ENCODE assay signal across 9 mouse cellular contexts in the genomic region with DNA sequence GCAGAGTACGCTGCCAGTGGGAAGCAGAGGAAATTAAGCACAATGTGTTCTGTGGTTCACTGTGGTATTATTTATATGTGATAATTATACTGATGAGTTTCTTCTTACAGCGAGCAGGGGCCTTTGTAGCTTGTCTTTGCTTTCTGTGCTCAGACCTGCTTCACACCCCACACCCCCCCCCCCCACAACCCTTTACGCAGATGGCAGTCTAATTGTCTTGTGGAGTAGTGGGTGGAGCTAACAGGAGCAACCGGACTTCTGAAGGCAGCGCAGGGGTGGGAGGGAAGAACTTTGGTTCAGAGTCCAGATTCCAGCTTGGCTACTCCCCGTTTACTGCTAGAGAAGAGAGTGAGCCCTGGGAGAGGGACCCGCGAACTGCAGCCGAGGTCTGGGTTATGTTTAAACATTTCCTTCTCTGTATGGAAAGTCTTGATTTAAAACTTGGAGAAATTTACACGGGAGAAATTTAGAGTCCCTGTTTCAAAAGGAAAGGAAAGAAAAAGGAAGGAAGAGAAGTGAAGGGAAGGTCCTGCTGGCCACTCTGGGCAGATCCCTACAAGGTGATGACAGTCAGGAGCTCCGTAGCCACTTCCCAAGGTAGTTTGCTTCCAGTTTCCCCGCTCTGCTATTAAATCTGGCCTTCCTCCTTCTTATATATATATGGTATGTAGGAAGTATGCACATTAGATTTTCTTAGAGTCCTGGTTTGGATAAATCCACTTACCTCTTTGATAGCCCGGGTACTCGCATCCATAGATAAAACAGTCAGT. TPM values are rescaled to one million over a fixed set of nuclear protein-coding genes. Genes with fewer than 3 reads are reported as not detected.
DNase-seq lines count a peak whose midpoint lies in the region; ATAC-seq and TF ChIP-seq lines count a peak whose summit lies in the region.
"Had no signal": no experiment of that assay in that cellular context is flagged by ENCODE, and none has a peak within 500 bp of the region (broad histone marks: within the 10 kb centered on the region; RNA-seq: fewer than 3 reads in every experiment).

No protein-coding gene starts in this region.

- no peaks in the 10 kb centered on the region for H3K9me3 ChIP-seq in neural tube, embryonic 11.5 days (ENCODE audit: control insufficient read depth, low read length)
- no peaks in the 10 kb centered on the region for H3K9me3 ChIP-seq in intestine, embryonic 14.5 days (ENCODE audit: control insufficient read depth, low read length)
- H3K9me3 ChIP-seq in liver, embryonic 11.5 days (ENCODE audit: control insufficient read depth, low read length): no peaks in the 10 kb centered on the region
- no peaks in the 10 kb centered on the region for H3K9me3 ChIP-seq in stomach, postnatal 0 days (ENCODE audit: control insufficient read depth, low read length)

- 32% methylated on average over 14 of the region's 14 CpGs for WGBS in neural tube, embryonic 11.5 days
- WGBS in intestine, embryonic 14.5 days: 17% methylated on average over 14 of the region's 14 CpGs
- 47% methylated on average over 14 of the region's 14 CpGs for WGBS in liver, embryonic 11.5 days
- 21% methylated on average over 14 of the region's 14 CpGs for WGBS in stomach, postnatal 0 days

- peak; percentile 48 for DNase-seq in neural tube, embryonic 11.5 days (ENCODE audit: low spot score)
- no peak for DNase-seq in neural tube, embryonic 10.5 days (ENCODE audit: extremely low spot score, low spot score)
- peak; percentile 78 for DNase-seq in intestine, embryonic 14.5 days (ENCODE audit: low spot score)
- DNase-seq in liver, embryonic 11.5 days (ENCODE audit: low spot score): no peak
- peak; percentile 85 for DNase-seq in stomach, postnatal 0 days (ENCODE audit: low spot score)
- no peak for DNase-seq in adrenal gland, postnatal 25 days
- DNase-seq in ovary, postnatal 14 days (ENCODE audit: low spot score): no peak

- no peak overlapping the region for H3K4me2 ChIP-seq in neural tube, embryonic 11.5 days (ENCODE audit: low read depth)
- peak overlapping the region; percentile 46 for H3K4me2 ChIP-seq in intestine, embryonic 14.5 days (ENCODE audit: low read length)
- peak overlapping the region; percentile 33 for H3K4me2 ChIP-seq in liver, embryonic 11.5 days
- H3K4me2 ChIP-seq in stomach, postnatal 0 days (replicated peaks; ENCODE audit: low read depth): peak overlapping the region; percentile 44

- no peak overlapping the region for H3K9ac ChIP-seq in neural tube, embryonic 11.5 days (ENCODE audit: low read length)
- H3K9ac ChIP-seq in intestine, embryonic 14.5 days (ENCODE audit: low read length): peak overlapping the region; percentile 16; the same call in 1 of the 2 replicates
- no peak overlapping the region for H3K9ac ChIP-seq in liver, embryonic 11.5 days (ENCODE audit: low read depth, low read length)
- no peak overlapping the region for H3K9ac ChIP-seq in stomach, postnatal 0 days (ENCODE audit: low read length)

- H3K36me3 ChIP-seq in neural tube, embryonic 11.5 days (ENCODE audit: control insufficient read depth, insufficient read depth, low read length): no peaks in the 10 kb centered on the region
- H3K36me3 ChIP-seq in intestine, embryonic 14.5 days (ENCODE audit: control insufficient read depth, insufficient read depth, low read length): no peaks in the 10 kb centered on the region
- no peaks in the 10 kb centered on the region for H3K36me3 ChIP-seq in liver, embryonic 11.5 days (ENCODE audit: control insufficient read depth, insufficient read depth, low read length)
- no peaks in the 10 kb centered on the region for H3K36me3 ChIP-seq in stomach, postnatal 0 days (ENCODE audit: control insufficient read depth, insufficient read depth, low read length)

- TF ChIP-seq CTCF in stomach, postnatal 0 days (IDR thresholded peaks at IDR 0.05; ENCODE audit: low read depth): no peak

- no peak for TF ChIP-seq EP300 in stomach, postnatal 0 days (optimal IDR thresholded peaks at IDR 0.05)

- peaks cover 6% of the 10 kb centered on the region for H3K4me1 ChIP-seq in neural tube, embryonic 11.5 days (ENCODE audit: control insufficient read depth, insufficient read depth, low read length)
- H3K4me1 ChIP-seq in intestine, embryonic 14.5 days (replicated peaks; ENCODE audit: control insufficient read depth, insufficient read depth, low read length): peaks cover 9% of the 10 kb centered on the region; the same call in 1 of the 2 replicates
- no peaks in the 10 kb centered on the region; the same call in 1 of the 2 replicates for H3K4me1 ChIP-seq in liver, embryonic 11.5 days (replicated peaks; ENCODE audit: control insufficient read depth, insufficient read depth, low read length)
- no peaks in the 10 kb centered on the region; the same call in 1 of the 2 replicates for H3K4me1 ChIP-seq in stomach, postnatal 0 days (replicated peaks; ENCODE audit: control insufficient read depth, insufficient read depth)

- ATAC-seq in neural tube, embryonic 11.5 days (ENCODE audit: insufficient read depth, low FRiP score, low TSS enrichment): no peak
- ATAC-seq in intestine, embryonic 14.5 days (replicated peaks; ENCODE audit: low FRiP score, low TSS enrichment, low read depth): peak; percentile 89
- no peak for ATAC-seq in liver, embryonic 11.5 days (replicated peaks; ENCODE audit: low FRiP score)
- peak; percentile 86 for ATAC-seq in stomach, postnatal 0 days (ENCODE audit: low FRiP score, low TSS enrichment)
- ATAC-seq in granulocyte monocyte progenitor cell, adult 5-6 weeks (replicated peaks; ENCODE audit: poor library complexity, severe bottlenecking): no peak
- ATAC-seq: Patski had no signal

- no peak overlapping the region for H3K27ac ChIP-seq in neural tube, embryonic 11.5 days (ENCODE audit: low read depth, low read length)
- peak overlapping the region; percentile 65 for H3K27ac ChIP-seq in intestine, embryonic 14.5 days (ENCODE audit: low read depth)
- no peak overlapping the region for H3K27ac ChIP-seq in liver, embryonic 11.5 days (ENCODE audit: low read depth, low read length)
- H3K27ac ChIP-seq in stomach, postnatal 0 days (replicated peaks): peak overlapping the region; percentile 58

- no peaks in the 10 kb centered on the region for H3K27me3 ChIP-seq in neural tube, embryonic 11.5 days (ENCODE audit: control insufficient read depth, insufficient read depth, low read length)
- no peaks in the 10 kb centered on the region for H3K27me3 ChIP-seq in intestine, embryonic 14.5 days (replicated peaks; ENCODE audit: control insufficient read depth, insufficient read depth, low read length)
- H3K27me3 ChIP-seq in liver, embryonic 11.5 days (replicated peaks; ENCODE audit: control insufficient read depth, insufficient read depth, low read length): no peaks in the 10 kb centered on the region
- no peaks in the 10 kb centered on the region for H3K27me3 ChIP-seq in stomach, postnatal 0 days (ENCODE audit: control insufficient read depth, insufficient read depth, low read length)

- H3K4me3 ChIP-seq in neural tube, embryonic 11.5 days (ENCODE audit: low read depth, low read length): no peak overlapping the region
- H3K4me3 ChIP-seq in intestine, embryonic 14.5 days (ENCODE audit: low read depth, low read length): 0 out of 2 replicates have a peak overlapping the region, but pooled peaks have one; percentile 10
- H3K4me3 ChIP-seq in liver, embryonic 11.5 days (ENCODE audit: low read depth, low read length): no peak overlapping the region
- H3K4me3 ChIP-seq in stomach, postnatal 0 days (ENCODE audit: low read depth, low read length): 0 out of 2 replicates have a peak overlapping the region, but pooled peaks have one; percentile 15

RNA-seq across cellular contexts. Expression of a gene that starts 30.4 kb away (rescaled TPM):
- 8.1 and 8.6 TPM in 2 replicates for polyA plus RNA-seq in neural tube, embryonic 11.5 days (2014; fragmentation: Nextera tagmentation; extraction: Ambion mirVana)
- 22.3 and 23.8 TPM in 2 replicates for polyA plus RNA-seq in intestine, embryonic 14.5 days (2014; fragmentation: Nextera tagmentation; extraction: Ambion mirVana)
- 12.2 and 17.2 TPM in 2 replicates for polyA plus RNA-seq in liver, embryonic 11.5 days (2014; fragmentation: Nextera tagmentation; extraction: Ambion mirVana)
- 15.9 and 17.0 TPM in 2 replicates for polyA plus RNA-seq in stomach, postnatal 0 days (2015; fragmentation: Nextera tagmentation; extraction: Ambion mirVana)
- total RNA-seq in adrenal gland, postnatal 25 days (2021): 28.2 and 36.1 TPM in 2 replicates
- total RNA-seq in granulocyte monocyte progenitor cell, adult 5-6 weeks (2014; fragmentation: Nextera tagmentation): 66.1 and 82.8 TPM in 2 replicates
- total RNA-seq in granulocyte monocyte progenitor cell, adult 5-6 weeks (2017): 71.7 and 77.0 TPM in 2 replicates

Comparison
In these comparisons a context has a peak if more than half of its experiments do, and no peak if none do; other contexts are left out.
1. DNase-seq: peak in neural tube, embryonic 11.5 days (single experiment), intestine, embryonic 14.5 days (single experiment) and stomach, postnatal 0 days (single experiment); none in neural tube, embryonic 10.5 days (single experiment), liver, embryonic 11.5 days (single experiment), adrenal gland, postnatal 25 days (single experiment) and ovary, postnatal 14 days (single experiment).
2. ATAC-seq: peak in intestine, embryonic 14.5 days (single experiment) and stomach, postnatal 0 days (single experiment); none in neural tube, embryonic 11.5 days (single experiment), liver, embryonic 11.5 days (single experiment) and granulocyte monocyte progenitor cell, adult 5-6 weeks (single experiment).
3. H3K27ac ChIP-seq: peak in intestine, embryonic 14.5 days (single experiment) and stomach, postnatal 0 days (single experiment); none in neural tube, embryonic 11.5 days (single experiment) and liver, embryonic 11.5 days (single experiment).
4. H3K4me3 ChIP-seq: peak in intestine, embryonic 14.5 days (single experiment) and stomach, postnatal 0 days (single experiment); none in neural tube, embryonic 11.5 days (single experiment) and liver, embryonic 11.5 days (single experiment).